Mouse (Mus musculus): ENCODE measurements around the gene Ptprb.
A peak's percentile ranks its signal among the peaks of the same experiment; 100 is the strongest.

Ptprb gene

DNA sequence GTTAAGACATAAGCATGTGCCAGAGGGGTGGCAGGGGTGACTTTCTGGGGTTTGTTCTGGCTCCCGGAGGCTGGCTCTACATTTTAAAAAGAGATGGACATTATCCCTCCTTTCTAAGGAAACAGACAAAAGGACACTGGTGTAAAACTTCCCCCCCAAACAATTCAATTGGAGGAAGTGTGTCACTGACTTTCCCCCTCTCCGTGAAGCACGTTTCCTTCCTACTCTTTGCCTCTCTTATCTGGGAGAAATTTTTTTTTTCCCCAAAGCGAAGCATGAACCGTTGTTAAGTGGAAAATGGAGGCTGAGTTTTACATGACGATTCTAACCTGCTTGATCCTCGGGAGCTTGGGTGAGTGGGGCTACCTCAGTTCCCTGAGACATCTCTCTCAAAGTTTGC lies at the start of gene Ptprb:
Ptprb (plus strand) TSS at position 244 of the 400 bp plus-strand sequence.
- peak in 1 of 2 experiments; percentile 44 for DNase-seq (ENCODE audit: inconsistent age in 2 of 2, low spot score in 1 of 2)

DNA sequence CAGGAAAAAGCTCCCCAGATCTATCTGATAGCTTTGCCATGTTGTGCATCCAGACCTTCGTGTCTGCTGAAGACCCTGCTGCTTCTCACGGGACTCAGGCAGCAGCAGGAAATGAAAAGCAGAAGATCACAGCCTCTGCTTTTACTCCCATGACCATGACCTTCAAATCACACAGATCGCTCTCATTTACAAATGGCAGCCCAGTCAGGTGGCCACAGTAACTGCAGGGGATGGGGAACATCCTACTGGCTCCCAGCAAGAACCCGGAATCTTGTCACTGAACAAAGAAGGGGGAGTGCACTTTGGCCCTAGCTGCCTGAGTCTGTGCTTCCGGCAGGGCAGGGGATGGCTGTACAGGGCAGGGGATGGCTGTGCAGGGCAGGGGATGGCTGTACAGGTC lies 40.0 kb upstream of the Ptprb start:
- DNase-seq (ENCODE audit: inconsistent age in 2 of 2, low spot score in 1 of 2), result peak; percentile 33 to 54

DNA sequence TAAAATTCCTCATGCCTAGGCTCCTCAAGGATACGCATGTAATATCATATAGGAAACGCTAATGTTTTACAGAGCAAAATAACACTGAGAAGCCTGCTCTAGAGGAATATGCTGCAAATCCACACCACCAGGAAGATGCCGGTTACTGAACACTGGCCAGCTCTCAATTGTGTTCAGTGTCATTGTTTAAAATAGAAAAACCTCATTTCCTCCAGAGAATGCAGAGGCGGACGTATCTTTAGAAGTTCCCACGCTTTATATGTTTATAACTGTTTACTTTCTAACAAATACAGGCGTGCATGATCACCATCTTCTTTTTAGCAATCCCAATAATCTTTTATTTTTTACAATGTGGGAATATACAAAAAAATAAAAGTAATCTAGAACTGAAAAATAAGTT lies 33.1 kb upstream of the Ptprb start:
- DNase-seq (ENCODE audit: inconsistent age in 2 of 2, low spot score in 1 of 2), result no peak

DNA sequence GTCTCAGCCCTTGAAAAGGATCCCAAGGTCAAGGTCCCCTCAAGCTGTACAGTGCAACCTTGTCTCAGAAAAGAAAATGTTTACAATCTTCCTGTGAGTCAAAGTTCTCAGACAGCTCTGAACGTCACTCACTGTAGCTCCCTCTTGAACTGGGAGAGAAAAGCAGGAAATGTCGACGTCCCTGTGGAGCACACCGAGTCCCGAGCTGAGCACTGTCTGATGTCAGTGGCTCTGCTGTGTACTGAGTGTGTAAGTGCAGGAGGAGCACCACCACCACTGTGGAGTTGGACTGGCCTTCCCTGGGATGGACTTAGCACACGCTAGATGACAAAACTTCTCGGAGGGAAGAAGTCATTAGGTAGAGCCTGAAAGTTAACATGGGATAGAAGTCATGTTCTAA lies 31.9 kb upstream of the Ptprb start:
- DNase-seq (ENCODE audit: inconsistent age in 2 of 2, low spot score in 1 of 2), result peak; percentile 27 to 47

DNA sequence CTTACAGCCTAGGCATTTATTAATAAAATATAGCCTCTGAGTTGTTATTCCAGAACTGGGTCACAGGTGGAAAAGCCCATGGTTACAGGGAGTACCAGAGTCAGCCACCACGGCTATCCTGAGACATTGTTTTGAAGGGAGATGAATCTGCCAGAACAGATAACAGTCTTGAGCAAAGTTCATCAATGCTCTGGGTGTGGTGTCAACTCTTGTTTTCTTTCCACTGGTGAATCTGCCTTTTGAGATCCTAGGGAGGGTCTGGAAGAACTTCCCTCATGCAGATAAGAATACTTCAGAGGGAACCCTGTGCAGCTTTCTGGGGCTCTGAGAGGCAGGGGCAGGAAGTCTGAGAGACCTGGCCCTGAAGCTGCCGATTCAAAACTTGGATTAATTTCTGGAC lies 29.7 kb upstream of the Ptprb start:
- DNase-seq (ENCODE audit: inconsistent age in 2 of 2, low spot score in 1 of 2), result no peak

DNA sequence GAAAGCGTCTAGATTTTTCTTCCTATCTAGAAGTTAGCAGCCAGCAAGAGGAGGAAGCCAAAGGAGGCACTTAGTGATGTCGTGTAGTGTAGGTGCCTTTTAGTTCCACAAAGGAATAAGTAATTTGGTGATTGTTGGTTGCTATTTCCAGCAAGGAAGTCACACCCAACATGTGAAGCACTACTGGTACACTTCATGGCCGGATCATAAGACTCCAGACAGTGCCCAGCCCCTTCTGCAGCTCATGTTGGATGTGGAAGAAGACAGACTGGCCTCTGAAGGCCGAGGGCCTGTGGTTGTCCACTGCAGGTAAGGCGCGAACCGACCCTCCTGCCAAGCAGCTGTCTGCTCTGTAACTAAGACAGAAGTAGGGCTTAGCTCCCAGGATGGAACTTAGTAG lies 22.7 kb upstream of the Ptprb start:
- no peak for DNase-seq (ENCODE audit: inconsistent age in 2 of 2, low spot score in 1 of 2)

DNA sequence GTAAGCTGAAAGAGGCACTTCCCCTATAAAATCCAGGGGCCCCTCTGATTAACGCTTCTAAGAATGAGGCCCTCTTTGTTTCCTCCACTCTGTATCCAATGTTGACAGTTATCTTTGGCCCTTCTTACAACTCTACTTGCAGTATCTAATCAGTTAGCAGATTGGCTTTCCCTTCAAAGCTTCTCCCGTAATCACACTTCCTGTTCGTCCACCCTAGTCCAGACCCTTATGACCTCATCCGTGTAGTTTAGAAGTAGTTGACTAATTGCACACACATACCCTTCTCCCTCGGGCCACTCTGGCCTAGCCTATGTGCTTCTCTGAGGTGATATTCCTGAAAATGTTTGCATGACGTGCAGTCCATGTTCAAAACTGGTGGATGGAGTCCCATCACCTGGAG lies 21.4 kb upstream of the Ptprb start:
- no peak for DNase-seq (ENCODE audit: inconsistent age in 2 of 2, low spot score in 1 of 2)

DNA sequence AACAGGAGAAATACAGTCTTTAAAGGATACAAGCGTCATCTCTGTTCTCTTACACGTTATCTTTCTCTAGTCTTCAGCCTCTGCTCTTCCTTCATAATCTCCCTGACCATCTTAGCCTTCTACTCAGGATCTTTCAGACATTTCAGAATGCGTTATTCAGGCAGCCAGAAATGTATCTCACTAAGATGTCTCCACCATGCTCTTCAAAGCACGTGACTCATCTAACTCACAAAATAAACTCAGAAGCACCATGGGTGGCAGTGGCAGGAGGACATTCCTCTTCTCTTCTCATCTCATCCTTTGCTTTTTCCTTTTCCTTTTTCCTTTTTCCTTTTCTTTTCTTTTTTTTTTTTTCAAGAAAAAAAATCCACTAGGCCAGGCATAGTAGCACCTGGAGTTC lies 16.0 kb upstream of the Ptprb start:
- no peak for DNase-seq (ENCODE audit: inconsistent age in 2 of 2, low spot score in 1 of 2)

DNA sequence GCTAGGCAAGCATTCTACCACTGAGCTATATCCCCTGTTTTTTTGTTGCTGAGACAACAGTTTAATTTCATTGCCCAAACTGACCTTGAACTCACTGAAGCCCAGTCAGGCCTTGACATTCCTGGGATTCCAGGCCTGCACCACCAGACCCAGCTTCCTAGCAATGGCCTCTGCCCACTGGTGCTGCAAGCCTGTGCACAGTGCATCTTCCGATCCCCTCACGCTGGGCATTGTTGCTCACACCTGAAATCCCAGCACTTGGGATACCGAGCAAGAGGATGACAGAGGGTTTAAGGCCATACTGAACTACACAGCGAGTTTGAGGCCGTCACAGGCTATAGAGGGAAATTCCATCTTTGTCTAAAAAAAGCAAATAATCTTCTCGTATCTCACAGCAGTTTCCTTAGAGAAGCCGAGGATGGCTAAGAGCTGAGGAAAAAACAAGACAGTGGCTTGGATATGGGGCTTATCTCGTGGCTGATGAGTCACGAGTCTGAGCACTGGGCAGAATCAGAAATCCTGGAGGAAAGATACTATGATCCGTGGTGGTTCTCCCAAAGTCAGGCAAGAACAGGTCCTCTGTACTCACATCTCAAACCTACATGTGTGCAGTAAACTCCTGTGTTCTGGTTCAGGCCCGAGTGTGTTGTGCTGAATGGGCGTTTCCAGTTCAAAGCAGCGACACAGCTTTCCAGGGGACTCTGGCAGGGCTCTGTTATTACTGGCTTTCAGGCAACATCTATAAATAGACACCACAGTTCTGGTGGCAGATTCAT lies 14.5 kb upstream of the Ptprb start:
- peak; percentile 62 to 87 for DNase-seq (ENCODE audit: inconsistent age in 2 of 2, low spot score in 1 of 2)

DNA sequence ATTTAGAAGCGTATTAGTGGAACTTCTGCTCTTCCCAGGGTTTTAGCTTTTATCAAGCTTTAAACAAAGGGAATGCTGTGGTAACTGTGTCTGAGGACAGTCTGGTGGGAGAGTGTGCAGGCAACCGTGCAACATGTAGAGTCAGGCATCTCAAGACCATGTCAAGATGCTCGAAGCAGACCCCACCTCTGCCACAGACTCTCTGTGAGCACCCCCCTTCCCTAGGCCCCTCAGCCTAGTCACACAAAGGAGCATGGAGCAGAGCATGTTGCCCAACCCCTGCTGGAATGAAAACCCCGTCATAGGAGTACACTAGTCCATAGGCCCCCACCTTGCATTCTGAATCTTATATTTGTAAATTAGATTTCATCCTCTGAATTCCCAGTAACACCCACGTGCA lies 13.8 kb upstream of the Ptprb start:
- DNase-seq (ENCODE audit: inconsistent age in 2 of 2, low spot score in 1 of 2), result peak in 1 of 2 experiments; percentile 36

DNA sequence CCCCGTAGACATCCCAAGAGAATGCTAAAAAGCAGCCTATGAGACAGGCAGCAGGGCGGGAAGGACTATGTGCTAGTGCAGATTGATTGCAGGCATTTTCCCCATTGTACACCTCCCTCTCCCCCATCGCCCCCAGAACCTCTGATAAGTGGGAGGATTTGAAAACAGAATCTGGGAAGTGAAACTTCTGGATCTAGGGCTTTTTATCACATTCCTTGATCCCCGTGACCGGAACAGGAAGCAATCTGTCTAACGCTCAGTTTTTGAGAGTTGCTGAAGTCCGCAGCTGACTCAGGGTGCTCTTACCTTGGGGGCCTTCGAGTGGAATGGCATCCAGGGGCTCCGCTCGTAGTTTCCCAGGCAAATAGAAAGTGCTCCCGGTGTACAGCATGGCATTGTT lies 10.8 kb upstream of the Ptprb start:
- no peak for DNase-seq (ENCODE audit: inconsistent age in 2 of 2, low spot score in 1 of 2)

DNA sequence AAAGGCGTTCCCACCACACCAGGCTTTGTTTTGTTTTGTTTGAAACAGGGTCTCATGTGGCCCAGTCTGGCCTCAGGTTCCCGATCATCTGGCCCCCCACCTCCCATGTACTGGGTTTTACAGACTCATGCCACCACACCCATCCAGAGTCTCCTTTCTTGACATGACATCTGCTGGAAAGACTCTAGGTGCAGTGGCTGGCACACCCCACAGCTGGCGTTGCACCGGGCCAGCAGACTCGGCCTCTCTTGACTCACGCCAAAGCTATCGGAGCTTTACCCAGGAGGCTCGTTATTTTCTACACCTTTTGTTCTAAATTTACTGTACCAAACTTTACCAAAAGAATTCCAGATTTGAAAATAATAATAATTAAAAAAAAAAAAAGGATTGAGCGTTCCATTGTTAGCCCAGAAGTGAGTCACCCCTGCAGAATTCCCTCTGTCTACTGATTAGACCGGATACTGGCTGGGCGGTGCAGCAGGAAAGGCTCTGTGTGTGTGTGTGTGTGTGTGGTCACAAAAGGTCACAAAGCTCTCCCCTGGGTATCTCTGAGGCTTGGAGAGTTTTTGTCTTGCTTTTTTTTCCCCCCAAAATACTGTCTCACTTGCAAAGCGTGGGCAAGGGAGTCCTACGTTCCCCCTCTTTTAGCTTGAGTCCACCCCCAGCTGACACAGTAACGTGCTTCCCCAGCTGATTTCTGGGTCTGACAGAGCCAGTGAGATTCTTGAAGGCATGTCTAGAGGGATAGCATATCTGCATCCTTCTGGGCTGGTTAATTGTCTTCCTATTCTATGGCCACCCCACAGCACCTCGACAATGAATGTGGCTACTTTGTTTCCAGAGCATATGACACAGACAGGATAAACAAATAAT lies 8.5 kb upstream of the Ptprb start:
- peak; percentile 58 to 77 for DNase-seq (ENCODE audit: inconsistent age in 2 of 2, low spot score in 1 of 2)

DNA sequence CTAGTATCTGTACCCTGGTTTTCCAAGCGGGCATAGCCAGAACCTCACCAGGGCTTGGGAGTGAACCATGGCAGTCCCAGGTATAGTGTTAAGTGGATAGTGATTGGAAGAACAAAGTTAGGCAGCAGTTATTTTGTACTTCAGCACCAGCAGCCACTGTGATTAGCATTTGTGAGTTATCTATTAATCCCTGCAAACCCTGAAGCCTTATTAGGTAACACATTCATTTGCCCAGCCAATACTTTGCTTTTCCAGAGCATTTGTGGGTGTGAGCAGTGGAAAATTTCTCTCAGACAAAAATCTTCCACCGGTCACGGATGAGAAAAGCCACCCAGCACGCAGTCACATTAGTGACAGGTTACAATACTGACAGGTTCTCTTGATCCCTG lies 7.9 kb upstream of the Ptprb start:
- DNase-seq (ENCODE audit: inconsistent age in 2 of 2, low spot score in 1 of 2), result no peak

DNA sequence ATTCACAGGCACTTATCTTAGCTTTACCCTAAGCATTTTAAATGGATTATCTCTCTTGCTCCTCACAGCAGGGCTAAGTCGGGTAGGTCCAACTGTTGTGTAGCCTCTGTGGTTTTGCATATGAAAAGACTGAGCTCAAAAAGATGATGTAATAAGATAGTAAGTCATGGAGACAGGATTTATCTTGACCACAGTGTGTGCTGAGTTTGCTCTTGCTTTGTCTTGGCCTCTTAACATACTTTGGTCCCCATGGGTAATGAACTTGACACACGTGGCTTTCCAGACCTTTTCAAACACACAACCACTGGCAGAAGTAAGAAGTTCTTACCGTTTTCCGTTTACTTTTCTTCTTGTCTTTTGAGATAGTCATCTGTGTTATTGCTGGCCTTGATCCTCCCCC lies 7.0 kb upstream of the Ptprb start:
- no peak for DNase-seq (ENCODE audit: inconsistent age in 2 of 2, low spot score in 1 of 2)

DNA sequence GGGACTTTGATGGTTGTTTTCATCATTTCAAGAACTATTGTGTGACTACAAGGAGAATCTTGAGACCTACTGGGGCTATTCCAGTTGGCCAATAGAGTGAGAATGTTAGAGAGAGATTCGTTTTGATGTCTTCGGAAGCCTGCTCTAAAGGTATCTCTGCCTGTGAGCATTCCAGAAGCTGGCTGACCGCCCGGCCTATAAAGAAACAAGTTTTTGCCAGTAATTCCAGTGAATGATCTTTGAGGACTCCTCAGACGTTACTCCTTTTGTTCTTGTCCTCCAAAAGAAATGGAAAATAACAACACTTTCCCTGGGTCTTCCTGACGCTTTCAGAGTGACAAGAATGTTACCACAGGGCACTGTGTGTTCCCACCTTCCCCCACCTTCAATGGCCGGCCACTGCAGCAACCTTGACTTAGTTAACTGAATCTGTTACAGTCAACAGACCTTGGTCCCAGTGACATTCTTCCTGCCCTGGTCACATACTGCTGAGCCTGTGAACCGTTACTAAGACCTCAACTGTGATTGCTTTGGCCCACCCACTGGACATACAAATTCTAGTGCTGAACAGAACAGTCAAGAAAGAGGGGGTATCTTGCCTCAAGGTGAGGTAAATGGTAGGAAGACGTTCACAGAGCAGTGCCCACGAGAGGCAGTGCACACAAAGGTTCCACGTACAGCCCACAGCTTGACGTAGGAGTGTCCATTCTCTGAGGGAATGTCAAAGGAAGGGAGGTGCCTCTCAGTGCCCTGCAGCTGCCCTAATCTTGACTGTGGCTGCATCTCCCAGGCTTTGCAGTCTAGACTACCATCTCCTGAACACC lies 4.5 kb upstream of the Ptprb start:
- peak; percentile 31 to 36 for DNase-seq (ENCODE audit: inconsistent age in 2 of 2, low spot score in 1 of 2)

DNA sequence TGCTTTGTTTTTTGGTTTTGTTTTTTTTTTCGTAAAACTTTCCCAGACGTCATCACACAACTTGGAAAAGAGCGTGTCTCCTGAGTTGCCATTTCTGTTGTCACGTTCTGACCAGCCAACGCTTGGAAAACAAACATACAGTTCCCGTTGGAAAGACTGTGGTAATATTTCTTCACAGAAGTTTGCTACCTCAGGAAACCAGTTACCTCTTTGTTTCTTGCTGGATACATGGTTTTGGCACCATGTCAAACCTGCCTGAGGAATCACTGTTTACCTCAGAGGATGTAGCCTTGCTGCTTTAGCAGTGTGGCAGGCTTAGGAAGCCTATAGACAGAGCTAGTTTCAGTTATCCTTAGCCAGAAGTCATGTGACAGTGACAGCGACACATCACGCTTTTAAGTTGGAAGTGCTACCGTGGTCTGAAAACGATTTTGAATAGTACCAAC lies 3.8 kb upstream of the Ptprb start:
- DNase-seq (ENCODE audit: inconsistent age in 2 of 2, low spot score in 1 of 2), result no peak

DNA sequence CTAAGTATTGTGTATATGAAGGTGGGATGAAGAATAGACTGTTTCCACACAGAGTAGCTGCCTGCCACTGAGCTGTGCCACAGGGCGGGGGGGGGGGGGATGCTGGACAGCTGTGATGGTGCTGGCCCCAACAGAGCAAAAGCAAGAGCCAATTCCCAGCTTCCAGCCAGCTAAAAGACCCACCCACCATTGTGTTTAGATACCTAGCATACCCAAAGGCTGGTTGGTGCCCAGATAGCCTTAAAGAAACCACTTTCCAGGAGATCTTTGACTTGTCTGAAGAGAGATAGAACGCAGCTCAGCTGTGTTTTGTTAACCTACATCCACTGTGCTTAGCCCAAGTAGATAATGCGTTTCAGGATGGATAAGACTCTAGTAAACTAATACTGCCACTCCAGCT lies 3.2 kb upstream of the Ptprb start:
- DNase-seq (ENCODE audit: inconsistent age in 2 of 2, low spot score in 1 of 2), result no peak

DNA sequence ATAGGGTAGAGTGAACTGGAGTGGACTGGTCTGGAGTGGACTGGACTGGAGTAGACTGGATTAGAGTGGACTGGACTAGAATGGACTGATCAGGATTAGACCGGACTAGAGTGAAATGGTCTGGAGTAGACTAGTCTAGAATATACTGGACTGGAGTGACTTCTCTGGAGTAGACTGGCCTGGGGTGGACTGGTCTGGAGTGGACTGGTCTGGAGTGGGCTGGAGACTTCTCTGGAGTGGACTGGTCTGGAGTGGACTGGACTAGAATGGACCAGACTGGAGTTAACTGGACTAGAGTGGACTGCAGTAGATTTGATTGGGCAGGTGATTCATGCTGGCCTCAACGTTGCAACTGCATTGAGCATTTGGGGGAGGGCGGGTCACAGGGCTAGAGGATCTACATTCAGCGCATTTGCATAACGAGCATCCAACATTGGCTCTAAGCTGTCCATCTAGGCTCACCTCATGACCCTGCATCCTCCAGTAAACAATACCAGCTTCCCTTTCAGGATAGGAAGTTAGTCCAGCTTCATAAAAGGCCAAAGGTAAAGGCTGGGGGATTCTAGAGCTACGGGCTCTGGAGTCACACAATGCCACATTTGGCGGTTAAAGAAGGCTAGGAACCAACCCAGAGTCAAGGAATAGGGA lies 11.5 kb downstream of the Ptprb start:
- no peak for DNase-seq (ENCODE audit: inconsistent age in 2 of 2, low spot score in 1 of 2)

DNA sequence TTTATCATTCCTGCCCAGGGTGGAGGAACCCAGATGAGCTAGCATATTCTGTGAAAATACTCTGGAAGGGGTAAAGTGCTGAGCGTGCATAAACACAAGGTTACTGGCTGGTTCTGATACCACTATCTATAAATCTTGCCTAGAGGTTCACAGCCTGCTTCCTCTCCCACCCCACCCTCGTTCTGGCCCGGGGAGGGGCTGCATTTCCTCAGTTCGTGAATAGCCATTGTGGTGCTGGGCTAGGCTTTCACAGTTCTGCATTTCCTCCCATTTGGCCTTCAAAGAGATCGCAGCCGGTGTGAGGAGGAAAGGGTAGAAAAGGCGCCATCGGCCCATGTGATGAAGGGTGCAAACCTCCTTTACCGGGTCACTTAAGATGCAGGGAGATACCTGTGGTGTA lies 12.8 kb downstream of the Ptprb start:
- DNase-seq (ENCODE audit: inconsistent age in 2 of 2, low spot score in 1 of 2), result peak; percentile 56 to 69

DNA sequence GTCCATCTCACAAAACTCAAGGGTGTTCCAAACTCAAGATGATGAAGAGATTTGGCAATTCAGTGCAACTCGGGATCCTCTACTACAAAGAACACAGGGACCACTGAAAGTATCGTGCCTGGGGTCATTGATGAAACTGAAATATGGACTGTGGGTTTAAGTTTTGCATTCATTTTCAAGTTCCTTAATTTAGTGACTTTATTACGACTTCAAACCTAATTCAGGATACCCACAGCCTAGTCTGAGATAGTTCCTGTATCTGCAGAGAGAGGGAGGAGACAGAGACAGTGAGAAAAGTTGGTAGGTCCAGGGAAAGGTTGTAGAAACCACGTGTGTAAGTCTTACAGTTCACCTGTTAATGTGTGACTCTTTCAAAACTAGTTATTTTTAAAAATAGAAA lies 15.2 kb downstream of the Ptprb start:
- DNase-seq (ENCODE audit: inconsistent age in 2 of 2, low spot score in 1 of 2), result no peak

Data from adrenal gland, adult (tissue).